22 mouse cellular contexts compared by ENCODE assay signal in genomic region chr1:53796271-53796670, GRCm38 (mm10). TPM values are rescaled to one million over a fixed set of nuclear protein-coding genes. Genes with fewer than 3 reads are reported as not detected.
DNase-seq lines count a peak whose midpoint lies in the region.
"Had no signal": no experiment of that assay in that cellular context is flagged by ENCODE, and none has a peak within 500 bp of the region (broad histone marks: within the 10 kb centered on the region; RNA-seq: fewer than 3 reads in every experiment).

No protein-coding gene starts in this region.

- DNase-seq in heart, adult 11 months: peak; percentile 22
- DNase-seq in heart, adult 9 months (ENCODE audit: low spot score in 2 of 2): no peak
- DNase-seq in CD4-positive helper T cell, adult 2 months (ENCODE audit: low read depth, low spot score): peak; percentile 51
- peak; percentile 64 for DNase-seq in T-cell, adult 2 months (ENCODE audit: low spot score)
- peak; percentile 59 for DNase-seq in naive thymus-derived CD4-positive, alpha-beta T cell, adult 2 months (ENCODE audit: low read depth)
- DNase-seq in layer of hippocampus, postnatal 36 days: no peak
- DNase-seq in forebrain, embryonic 10.5 days (ENCODE audit: extremely low spot score, low spot score): no peak
- DNase-seq: adrenal gland, adult 2 months; adrenal gland, postnatal 10 days; adrenal gland, postnatal 25 days; cerebellum, adult 11 months; cerebellum, adult 2 months; cerebellum, adult 9-10 months; cerebellum, postnatal 10 days; cerebellum, postnatal 25 days; forebrain, postnatal 0 days had no signal

- H3K9me3 ChIP-seq in forebrain, embryonic 10.5 days: no peaks in the 10 kb centered on the region
- H3K9me3 ChIP-seq: embryonic facial prominence, embryonic 10.5 days; embryonic facial prominence, embryonic 12.5 days; forebrain, embryonic 12.5 days; G1E had no signal

- H3K36me3 ChIP-seq in forebrain, embryonic 10.5 days (replicated peaks): no peaks in the 10 kb centered on the region
- H3K36me3 ChIP-seq: embryonic facial prominence, embryonic 10.5 days; embryonic facial prominence, embryonic 12.5 days; forebrain, embryonic 12.5 days; G1E had no signal

- no peaks in the 10 kb centered on the region for H3K4me1 ChIP-seq in forebrain, embryonic 10.5 days
- H3K4me1 ChIP-seq: embryonic facial prominence, embryonic 10.5 days; embryonic facial prominence, embryonic 12.5 days; forebrain, embryonic 12.5 days had no signal

- 90% methylated on average over 6 of the region's 6 CpGs for WGBS in forebrain, embryonic 10.5 days

- no peak overlapping the region for H3K27ac ChIP-seq in forebrain, embryonic 10.5 days
- H3K27ac ChIP-seq: embryonic facial prominence, embryonic 10.5 days; embryonic facial prominence, embryonic 12.5 days; forebrain, embryonic 12.5 days had no signal

- no peaks in the 10 kb centered on the region for H3K27me3 ChIP-seq in forebrain, embryonic 10.5 days (ENCODE audit: poor library complexity, severe bottlenecking)
- H3K27me3 ChIP-seq: CH12.LX; embryonic facial prominence, embryonic 12.5 days; forebrain, embryonic 12.5 days; Patski had no signal

- no peak overlapping the region for H3K4me3 ChIP-seq in forebrain, embryonic 10.5 days
- H3K4me3 ChIP-seq: embryonic facial prominence, embryonic 10.5 days; embryonic facial prominence, embryonic 12.5 days; forebrain, embryonic 12.5 days had no signal

RNA-seq across cellular contexts. Expression of gene Stk17b, which starts 11.2 kb away (rescaled TPM):
- 1 to 10 TPM; 4.9 to 6.2 TPM for total RNA-seq in layer of hippocampus, postnatal 36 days (2021)
- polyA plus RNA-seq in forebrain, embryonic 10.5 days (2016; fragmentation: Nextera tagmentation; extraction: Ambion mirVana): 9.1 and 10.0 TPM in 2 replicates

Comparison
In these comparisons a context has a peak if more than half of its experiments do, and no peak if none do; other contexts are left out.
1. DNase-seq: peak in heart, adult 11 months (single experiment), CD4-positive helper T cell, adult 2 months (single experiment), T-cell, adult 2 months (single experiment) and naive thymus-derived CD4-positive, alpha-beta T cell, adult 2 months (single experiment); none in heart, adult 9 months (0 of 2), layer of hippocampus, postnatal 36 days (0 of 2) and forebrain, embryonic 10.5 days (single experiment).